Mouse (Mus musculus) heart, postnatal 10 days (tissue): ENCODE results near the gene 4930442H23Rik. TPM values are rescaled to one million over a fixed set of nuclear protein-coding genes. Genes with fewer than 3 reads are reported as not detected.

Source experiments
- DNase-seq, 2 experiments: peaks; one replicate each; pipeline ENCODE4 v3.0.0; 2021
- intact Hi-C: fragments of 180-260 bp; cut with DNase I; formaldehyde crosslinking; loops from one replicate; pipeline ENCODE4 v1.15.1; 2025
- total RNA-seq, 2 experiments: library from RNA; stranded (reverse); gene quantifications; 2 replicates each; pipeline ENCODE4 v1.2.3; 2021

Gene 4930442H23Rik
- total RNA-seq, 2 experiments from 2014 or later: not detected

DNA sequence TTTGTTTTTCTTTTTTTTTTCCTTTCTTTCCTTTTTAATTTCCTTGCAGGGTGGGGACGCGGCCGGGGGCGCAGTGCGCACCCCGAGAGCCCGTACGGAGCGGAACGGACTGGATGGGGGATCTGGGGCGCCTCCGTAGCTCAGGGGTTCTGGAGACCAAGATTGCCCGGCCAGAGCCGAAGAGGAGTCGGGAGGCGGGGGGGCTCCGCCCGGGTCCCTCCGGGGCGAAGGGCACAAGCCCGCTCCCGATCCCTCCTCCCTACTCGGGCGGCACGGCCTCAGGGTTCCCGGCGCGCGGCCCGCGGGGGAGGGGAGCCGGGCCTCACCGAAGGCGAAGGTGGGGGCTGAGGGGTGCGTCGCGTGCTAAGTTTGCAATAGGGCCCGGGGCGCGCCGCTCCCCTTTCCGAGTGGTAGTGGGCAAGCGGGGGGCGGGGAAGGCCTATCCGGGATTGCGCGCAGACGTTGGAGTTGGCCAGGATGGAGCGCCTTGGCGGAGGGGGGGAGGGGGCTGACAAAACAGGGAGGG lies 46.9 kb downstream of the 4930442H23Rik start:
- peak; percentile 85 to 88 for DNase-seq
- intact Hi-C loops: loop anchor here (5.0 kb wide), 1 partner anchor 41 kb away; the partner anchor contains the start of gene Eef2

DNA sequence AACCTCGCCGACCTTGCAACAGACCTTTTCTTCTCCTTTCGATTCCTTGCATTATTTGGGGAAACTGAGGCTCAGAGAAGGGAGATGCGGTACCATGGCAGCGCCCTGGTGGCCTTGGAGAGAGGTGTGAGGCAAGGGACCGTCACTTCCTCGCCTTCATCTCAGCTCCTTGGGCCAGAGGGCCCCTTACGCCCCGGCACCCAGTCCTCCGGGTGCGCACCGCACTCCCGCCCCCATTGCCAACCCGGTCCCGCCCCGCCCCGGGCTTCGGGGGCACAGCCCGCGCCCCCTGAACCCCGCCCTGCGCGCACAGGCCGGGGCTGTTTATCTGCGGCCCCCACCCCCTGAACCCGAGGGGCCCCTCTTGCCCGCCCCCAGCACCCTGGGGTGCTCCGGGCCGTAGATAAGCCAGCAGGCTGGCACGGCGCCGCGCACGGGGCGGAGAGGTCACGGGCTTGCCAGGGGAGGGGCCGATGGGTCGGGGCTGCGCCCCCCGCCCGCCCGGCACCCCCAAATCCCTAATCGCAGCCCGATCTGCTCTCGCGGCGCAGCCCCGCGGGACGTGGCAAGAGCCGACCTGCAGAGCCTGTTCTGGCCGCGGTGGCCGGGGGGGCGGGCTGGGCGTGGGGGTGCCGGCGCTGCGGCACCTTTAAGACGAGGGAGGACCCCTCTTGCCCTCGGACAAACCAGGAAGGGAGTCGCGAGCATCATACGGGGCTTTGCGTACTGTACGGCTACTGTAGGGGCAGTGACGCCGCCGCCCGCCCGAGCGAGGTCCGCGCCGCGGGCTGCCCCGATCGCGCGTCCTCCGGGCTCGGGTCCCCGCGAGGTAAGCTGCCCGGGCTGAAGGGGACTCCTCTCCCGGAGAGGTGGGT lies 47.6 kb downstream of the 4930442H23Rik start:
- intact Hi-C loops: loop anchor here (5.0 kb wide), 1 partner anchor 41 kb away; the partner anchor contains the start of gene Eef2
- peak; percentile 85 for DNase-seq

DNA sequence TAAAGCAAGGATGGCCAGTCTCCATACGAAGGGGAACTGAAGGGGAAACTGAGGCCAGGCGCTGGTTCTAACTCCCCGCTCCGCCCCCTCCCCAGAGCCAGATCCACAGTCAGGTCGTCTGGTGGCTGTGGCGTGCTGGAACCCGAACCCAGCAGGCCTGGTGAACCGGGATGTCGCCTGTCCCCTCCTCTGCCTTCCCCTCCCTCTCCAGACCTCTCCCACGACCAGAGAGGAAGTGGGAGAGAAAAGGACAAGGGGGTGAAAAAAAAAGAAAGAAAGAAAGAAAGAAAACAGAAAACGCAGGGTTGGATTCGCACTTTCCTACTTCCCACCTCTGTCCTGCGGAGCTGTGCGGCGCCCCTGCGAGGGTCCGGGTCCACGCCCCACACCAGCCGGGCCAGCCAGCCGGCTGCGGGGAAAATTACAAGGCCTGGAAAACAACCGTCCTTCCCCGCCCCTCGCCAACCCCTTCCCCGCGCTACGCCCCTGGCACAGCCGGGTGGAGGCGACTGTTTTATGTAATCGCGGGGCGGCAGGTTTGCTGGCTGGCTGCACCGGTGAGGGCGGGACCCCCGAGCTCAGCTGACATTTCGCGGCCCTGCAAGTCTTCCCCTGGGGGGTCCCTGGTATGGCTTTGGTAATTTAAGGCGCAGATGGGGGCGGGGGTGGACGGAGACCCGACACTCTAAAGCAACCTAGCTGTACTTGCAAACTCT lies 48.5 kb downstream of the 4930442H23Rik start, which contains the start of gene Zbtb7a:
TSS of gene Zbtb7a (plus strand) at position 255 of the 716 bp plus-strand sequence.
- intact Hi-C loops: loop anchor here (5.0 kb wide), 1 partner anchor 42 kb away; the partner anchor contains the start of gene Eef2
- DNase-seq: peak in 1 of 2 experiments; percentile 56

DNA sequence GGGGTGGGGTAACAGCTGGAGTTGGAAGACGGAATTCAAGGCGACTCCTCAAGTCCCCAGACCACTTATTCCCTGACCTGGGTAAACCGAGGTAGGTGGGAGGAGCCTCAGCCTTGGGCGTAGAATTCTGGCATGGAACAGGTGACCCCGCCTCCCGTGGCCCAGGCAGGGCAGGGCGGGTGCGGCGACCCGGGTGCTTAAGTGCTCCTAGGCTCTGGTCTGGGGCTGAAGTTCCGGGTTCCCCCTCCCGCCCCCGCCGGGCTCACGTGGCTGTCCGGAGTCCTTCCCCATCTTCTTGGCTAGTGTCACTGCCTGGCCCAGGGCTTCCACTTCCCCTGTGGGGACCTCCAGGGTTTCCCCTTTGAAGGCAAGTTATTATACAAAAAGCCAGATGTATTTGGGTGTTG lies 49.5 kb downstream of the 4930442H23Rik start:
- peak; percentile 71 to 75 for DNase-seq
- intact Hi-C loops: no loop called here

Other genes with a start within 250 kb of the 4930442H23Rik start
- gene Gng7, start 168.9 kb downstream of the 4930442H23Rik start, total RNA-seq: 1 to 10 TPM in 1 of 2 experiments, under 1 TPM in 1; 0.67 to 1.1 TPM
- not detected for gene Diras1, start 158.2 kb downstream of the 4930442H23Rik start, total RNA-seq
- 10 to 100 TPM; 11.5 to 13.0 TPM for gene Slc39a3, start 146.4 kb downstream of the 4930442H23Rik start, total RNA-seq
- 100 to 1,000 TPM; 103 to 106 TPM for gene Sgta, start 123.7 kb downstream of the 4930442H23Rik start, total RNA-seq
- gene Thop1, start 113.8 kb downstream of the 4930442H23Rik start, total RNA-seq: 10 to 100 TPM; 11.5 to 14.9 TPM
- 1 to 10 TPM; 1.2 to 2.4 TPM for gene Creb3l3, start 85.0 kb downstream of the 4930442H23Rik start, total RNA-seq
- gene Map2k2, start 77.9 kb downstream of the 4930442H23Rik start, total RNA-seq: 100 to 1,000 TPM; 129 to 131 TPM
- 10 to 100 TPM; 43.7 to 48.0 TPM for gene Zbtb7a, start 48.6 kb downstream of the 4930442H23Rik start, total RNA-seq
- gene Pias4, start 15.9 kb downstream of the 4930442H23Rik start, total RNA-seq: 10 to 100 TPM; 14.7 to 17.8 TPM
- gene Eef2, start 7.2 kb downstream of the 4930442H23Rik start, total RNA-seq: 1,000 to 10,000 TPM; 1,333 to 1,385 TPM
- gene Dapk3, start 844 bp downstream of the 4930442H23Rik start, total RNA-seq: 10 to 100 TPM; 33.3 to 39.1 TPM
- gene Nmrk2, start 18.2 kb upstream of the 4930442H23Rik start, total RNA-seq: 10 to 100 TPM; 11.6 to 16.5 TPM
- under 1 TPM; 0.24 to 0.30 TPM for gene Atcay, start 47.0 kb upstream of the 4930442H23Rik start, total RNA-seq
- gene Zfr2, start 49.3 kb upstream of the 4930442H23Rik start, total RNA-seq: 1 to 10 TPM; 3.8 TPM
- gene Matk, start 69.1 kb upstream of the 4930442H23Rik start, total RNA-seq: under 1 TPM; 0.27 to 0.38 TPM
- 100 to 1,000 TPM in 1 of 2 experiments, 10 to 100 TPM in 1; 93.4 to 108 TPM for gene Mrpl54, start 83.1 kb upstream of the 4930442H23Rik start, total RNA-seq
- 10 to 100 TPM; 66.5 to 68.3 TPM for gene Apba3, start 83.1 kb upstream of the 4930442H23Rik start, total RNA-seq
- under 1 TPM; 0.14 to 0.37 TPM for gene Tjp3, start 107.7 kb upstream of the 4930442H23Rik start, total RNA-seq
- gene Pip5k1c, start 109.1 kb upstream of the 4930442H23Rik start, total RNA-seq: 10 to 100 TPM; 43.2 to 46.4 TPM
- 10 to 100 TPM; 21.0 to 23.6 TPM for gene Cactin, start 137.3 kb upstream of the 4930442H23Rik start, total RNA-seq
- gene Tbxa2r, start 144.9 kb upstream of the 4930442H23Rik start, total RNA-seq: 1 to 10 TPM; 7.7 to 8.5 TPM
- gene Gipc3, start 159.4 kb upstream of the 4930442H23Rik start, total RNA-seq: 1 to 10 TPM; 4.8 to 6.1 TPM
- 100 to 1,000 TPM in 1 of 2 experiments, 10 to 100 TPM in 1; 88.1 to 105 TPM for gene Hmg20b, start 166.6 kb upstream of the 4930442H23Rik start, total RNA-seq
- gene Mfsd12, start 173.6 kb upstream of the 4930442H23Rik start, total RNA-seq: 10 to 100 TPM; 11.6 to 14.4 TPM
- 1 to 10 TPM in 1 of 2 experiments, under 1 TPM in 1; 0.42 to 1.1 TPM for gene 4930404N11Rik, start 182.0 kb upstream of the 4930442H23Rik start, total RNA-seq
- gene Fzr1, start 194.7 kb upstream of the 4930442H23Rik start, total RNA-seq: 10 to 100 TPM; 39.7 to 41.2 TPM
- 10 to 100 TPM; 53.2 to 57.5 TPM for gene Dohh, start 200.6 kb upstream of the 4930442H23Rik start, total RNA-seq
- under 1 TPM; 0.74 to 0.87 TPM for gene Gm48551, start 200.6 kb upstream of the 4930442H23Rik start, total RNA-seq
- gene Gm48552, start 205.2 kb upstream of the 4930442H23Rik start, total RNA-seq: under 1 TPM; 0.77 to 0.98 TPM
- gene Smim24, start 209.2 kb upstream of the 4930442H23Rik start, total RNA-seq: 1 to 10 TPM; 1.3 to 2.2 TPM